Mouse (Mus musculus) right cerebral cortex, postnatal 4 days (tissue): Measurements from ENCODE around the gene Clec1b.

ENCODE experiments used
- DNase-seq: peaks from one replicate; pipeline ENCODE4 v3.0.0-alpha.2; 2022

Gene Clec1b

DNA sequence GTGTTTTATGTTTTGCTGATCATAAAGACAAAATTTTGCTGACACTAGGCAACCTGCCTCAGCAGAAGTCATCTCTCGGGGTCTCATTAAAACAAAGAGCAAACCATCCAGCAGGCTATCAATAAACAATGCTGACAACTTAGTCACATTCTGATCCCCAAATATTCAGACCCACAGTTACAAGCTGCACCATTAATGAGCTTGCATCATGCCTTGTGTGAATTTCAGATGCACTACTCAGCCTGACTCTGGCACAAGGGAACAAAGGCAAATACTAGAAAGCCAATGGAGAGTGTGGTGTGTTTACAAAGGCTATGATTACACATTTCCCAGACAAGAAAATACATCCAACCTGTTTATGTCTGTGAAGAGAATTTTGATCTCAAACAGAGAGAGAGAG, 17.1 kb downstream of the Clec1b start:
- DNase-seq: no peak

DNA sequence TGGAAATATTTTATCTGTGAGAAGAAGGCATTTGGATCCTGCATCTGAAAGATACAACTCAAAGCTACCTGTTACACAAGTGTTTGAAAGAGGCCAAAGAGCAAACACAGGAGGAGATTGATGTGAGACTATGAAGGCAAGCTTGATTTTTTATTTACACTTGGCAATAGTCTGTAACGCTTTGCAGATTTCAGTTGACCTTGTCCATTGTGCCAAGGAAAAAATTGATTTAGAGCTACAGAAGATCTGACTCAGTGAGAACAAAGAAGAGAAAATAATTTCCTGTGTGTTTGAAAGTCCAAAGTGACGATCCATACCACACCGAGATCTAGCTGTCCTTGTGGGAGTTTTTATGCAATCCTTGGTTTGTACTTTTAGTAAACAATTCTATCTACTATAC, 25.2 kb downstream of the Clec1b start:
- DNase-seq: no peak

- DNase-seq: peak; percentile 3
Observed at GRCm38 (mm10) chr6:129423040-129423733, 26.1 kb downstream of the Clec1b start.

- DNase-seq: peak; percentile 61
Observed at GRCm38 (mm10) chr6:129423734-129424072, 26.6 kb downstream of the Clec1b start.

DNA sequence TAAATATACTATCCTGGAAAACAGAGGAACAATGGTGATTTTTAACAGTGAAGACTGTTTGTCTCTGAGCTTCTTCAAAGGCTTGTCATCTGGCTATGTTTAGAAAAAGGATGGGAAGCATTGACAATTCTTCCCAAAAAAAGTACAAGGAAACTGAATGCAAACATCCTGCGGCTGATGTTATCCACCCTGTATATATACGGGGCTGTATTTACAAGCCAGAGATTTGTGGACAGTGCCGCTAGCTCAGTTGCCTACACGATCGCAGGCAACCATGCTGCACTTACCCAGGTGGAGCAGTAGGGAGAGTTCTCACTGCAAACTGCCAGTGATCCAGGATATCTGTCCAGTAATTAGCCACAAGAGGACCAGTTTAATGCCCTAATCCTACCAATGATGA, 28.1 kb downstream of the Clec1b start:
- DNase-seq: no peak

GRCm38 (mm10) chr6:129425812-129426211, 28.7 kb downstream of the Clec1b start:
- DNase-seq: no peak

- no peak for DNase-seq
Observed at GRCm38 (mm10) chr6:129427281-129427680, 30.2 kb downstream of the Clec1b start.

- DNase-seq: no peak
Observed at GRCm38 (mm10) chr6:129434239-129434638, 37.1 kb downstream of the Clec1b start.

GRCm38 (mm10) chr6:129436025-129436424, 38.9 kb downstream of the Clec1b start:
- DNase-seq: no peak

GRCm38 (mm10) chr6:129438033-129438432, 40.9 kb downstream of the Clec1b start:
- DNase-seq: no peak

DNA sequence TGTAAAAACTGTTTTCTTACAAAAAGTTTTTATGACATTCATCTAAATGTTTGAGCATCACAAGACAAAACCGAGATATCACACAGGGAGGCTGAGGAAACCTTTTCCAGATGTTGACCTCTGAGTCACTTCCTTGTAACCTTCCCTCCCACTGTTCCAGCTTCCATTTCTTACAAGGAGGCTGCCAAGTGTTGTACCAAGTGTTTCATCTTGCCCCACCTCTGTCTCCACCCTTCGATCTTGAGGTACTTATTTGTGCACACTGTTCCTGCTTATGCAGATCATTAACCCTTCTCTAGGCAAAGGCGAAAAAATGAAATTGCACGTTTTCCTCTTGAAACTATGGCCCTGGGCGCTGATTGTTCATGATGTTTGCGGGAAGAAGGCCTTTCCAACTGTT, 52.6 kb downstream of the Clec1b start:
- no peak for DNase-seq

DNA sequence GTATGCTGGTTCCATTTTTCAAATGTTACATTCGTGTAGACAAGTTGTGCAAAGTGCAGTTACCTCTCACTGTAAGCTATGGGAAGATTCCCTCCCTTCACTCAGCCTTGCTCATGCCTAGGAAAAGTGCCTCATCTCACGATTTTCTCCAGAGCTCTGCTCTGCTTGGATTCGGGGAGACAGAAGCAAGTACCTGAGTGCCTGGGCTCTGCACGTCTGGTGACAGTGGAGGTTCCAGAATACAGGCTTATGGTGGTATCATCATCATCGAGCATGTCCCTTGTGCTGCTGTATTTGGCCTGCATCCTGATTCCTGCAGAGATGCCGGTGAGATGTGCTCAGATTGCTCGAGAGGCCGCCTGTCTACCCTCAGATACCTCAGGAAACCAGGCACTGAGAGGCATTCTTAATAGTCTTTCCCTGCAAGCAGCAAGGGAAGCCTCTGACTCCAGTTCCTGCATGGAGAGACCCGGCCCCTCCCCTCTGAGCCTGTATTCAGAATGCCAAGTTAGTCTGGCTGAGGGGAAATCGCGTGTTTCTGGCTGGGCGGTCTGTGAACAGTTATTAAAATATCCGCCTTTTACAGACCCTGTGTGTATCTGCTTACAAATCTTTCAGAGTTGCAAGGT, 54.4 kb downstream of the Clec1b start, which contains the start of gene Clec1a:
Gene Clec1a (minus strand): TSS at position 590 of the 629 bp plus-strand sequence.
- peak; percentile 9 for DNase-seq
